Mouse (Mus musculus) layer of hippocampus, postnatal 14 days (tissue): Measurements from ENCODE around the gene Stk19. TPM values are rescaled to one million over a fixed set of nuclear protein-coding genes. Genes with fewer than 3 reads are reported as not detected.
"Not testable (repeated sequence)": the region's sequence is repeated elsewhere in the genome, so short reads cannot be mapped to it uniquely, and the experiment has no call there.

Source experiments
- DNase-seq, 2 experiments: peaks; one replicate each; pipeline ENCODE4 v3.0.0; 2021 to 2022; ENCODE audit warnings: low spot score in 2 of 2, mixed read lengths in 1 of 2
- total RNA-seq, 2 experiments: library from RNA; stranded (reverse); gene quantifications; 2 replicates each; pipeline ENCODE4 v1.2.3; 2021

Stk19 gene
- total RNA-seq, 2 experiments from 2014 or later, result 59.6 to 62.9 TPM

DNA sequence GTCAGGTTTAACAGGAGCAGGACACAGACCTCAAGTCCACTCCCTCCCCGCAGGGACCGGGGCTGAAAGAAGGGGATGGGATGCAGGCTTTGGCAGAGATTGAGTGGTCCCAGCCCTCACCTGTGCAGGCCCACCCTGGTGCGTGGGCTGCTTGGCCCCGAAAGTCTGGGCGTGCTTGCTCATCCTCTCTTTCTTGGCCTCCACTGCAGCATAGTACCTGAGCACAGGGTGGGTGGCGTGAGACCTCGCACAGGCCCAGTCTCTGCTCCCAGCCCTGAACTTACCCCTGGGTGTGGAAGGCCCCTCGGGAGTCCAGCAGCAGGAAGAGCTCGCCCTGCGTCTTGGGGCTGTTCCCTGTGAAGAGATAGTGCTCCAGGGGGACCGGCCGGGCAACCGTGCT lies 8.1 kb upstream of the Stk19 start:
- DNase-seq, result no peak

DNA sequence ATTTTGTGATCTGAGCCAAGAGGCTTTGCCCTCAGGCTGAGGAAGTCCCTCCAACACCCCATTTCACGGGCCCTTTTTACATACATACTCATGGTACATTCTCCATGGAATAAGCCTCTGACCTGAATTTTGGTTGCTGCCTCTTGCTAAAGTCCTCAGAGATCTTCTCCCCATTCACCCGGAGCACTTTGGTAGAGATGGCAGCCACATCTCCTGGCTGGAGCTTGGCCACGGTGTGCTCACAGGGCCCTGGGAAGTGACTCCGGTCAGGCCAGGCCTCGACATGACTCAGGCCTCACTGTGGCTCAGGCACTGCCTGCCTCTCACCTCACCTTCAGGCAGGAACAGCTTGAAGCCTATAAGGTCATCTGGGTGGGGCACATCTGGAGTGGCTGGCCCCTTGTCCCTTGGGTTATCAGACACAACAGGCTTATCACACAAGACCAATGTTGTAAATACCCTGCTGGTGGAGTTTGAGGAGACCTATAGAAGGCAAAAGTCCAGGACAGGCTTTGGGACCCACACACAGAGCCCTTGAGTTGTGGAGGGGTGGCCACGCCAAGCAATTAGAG lies 4.1 kb upstream of the Stk19 start:
- no peak for DNase-seq

DNA sequence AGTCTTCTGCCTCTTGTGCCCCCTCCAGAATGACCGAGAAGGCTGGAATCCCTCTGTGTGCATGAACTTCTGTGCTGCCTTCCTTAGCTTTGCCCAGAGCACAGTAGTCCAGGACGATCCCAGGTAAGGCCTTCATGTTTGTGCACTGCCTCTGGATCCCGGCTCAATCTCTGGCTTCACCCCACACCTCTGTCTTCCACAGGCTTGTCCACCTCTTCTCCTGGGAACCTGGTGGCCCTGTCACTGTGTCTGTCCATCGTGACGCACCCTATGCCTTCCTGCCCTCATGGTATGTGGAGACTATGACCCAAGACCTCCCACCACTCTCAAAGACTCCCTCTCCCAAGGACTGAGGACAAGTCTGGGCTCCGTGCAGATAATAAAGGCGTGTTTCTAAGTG lies 2.0 kb upstream of the Stk19 start:
- DNase-seq, result no peak

DNA sequence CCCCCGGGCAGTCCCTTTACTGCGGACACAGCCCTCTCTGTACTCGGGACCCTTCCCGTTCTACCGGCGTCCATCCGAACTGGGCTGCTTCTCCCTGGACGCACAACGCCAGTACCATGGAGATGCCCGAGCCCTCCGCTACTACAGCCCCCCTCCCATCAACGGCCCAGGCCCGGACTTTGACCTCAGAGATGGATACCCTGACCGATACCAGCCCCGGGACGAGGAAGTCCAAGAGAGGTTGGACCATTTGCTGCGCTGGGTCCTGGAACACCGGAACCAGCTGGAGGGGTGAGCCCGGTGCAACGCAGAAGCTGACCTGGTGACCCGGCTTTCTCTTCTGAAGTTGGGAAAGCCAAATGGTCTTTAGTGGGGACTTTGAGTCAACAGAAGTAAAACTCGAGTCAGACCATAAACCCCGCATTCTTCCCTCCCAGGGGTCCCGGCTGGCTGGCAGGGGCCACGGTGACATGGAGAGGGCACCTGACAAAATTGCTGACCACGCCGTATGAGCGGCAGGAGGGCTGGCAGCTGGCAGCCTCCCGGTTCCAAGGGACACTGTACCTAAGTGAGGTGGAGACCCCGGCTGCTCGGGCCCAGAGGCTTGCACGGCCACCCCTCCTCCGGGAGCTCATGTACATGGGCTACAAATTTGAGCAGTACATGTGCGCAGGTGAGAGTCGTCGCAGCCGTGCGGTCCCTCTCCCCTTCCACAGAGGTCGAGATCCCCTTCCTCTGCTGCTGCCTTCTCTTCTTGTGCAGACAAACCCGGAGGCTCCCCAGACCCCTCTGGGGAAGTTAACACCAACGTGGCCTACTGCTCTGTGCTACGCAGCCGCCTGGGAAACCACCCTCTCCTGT lies 949 bp upstream of the Stk19 start:
- no peak for DNase-seq

DNA sequence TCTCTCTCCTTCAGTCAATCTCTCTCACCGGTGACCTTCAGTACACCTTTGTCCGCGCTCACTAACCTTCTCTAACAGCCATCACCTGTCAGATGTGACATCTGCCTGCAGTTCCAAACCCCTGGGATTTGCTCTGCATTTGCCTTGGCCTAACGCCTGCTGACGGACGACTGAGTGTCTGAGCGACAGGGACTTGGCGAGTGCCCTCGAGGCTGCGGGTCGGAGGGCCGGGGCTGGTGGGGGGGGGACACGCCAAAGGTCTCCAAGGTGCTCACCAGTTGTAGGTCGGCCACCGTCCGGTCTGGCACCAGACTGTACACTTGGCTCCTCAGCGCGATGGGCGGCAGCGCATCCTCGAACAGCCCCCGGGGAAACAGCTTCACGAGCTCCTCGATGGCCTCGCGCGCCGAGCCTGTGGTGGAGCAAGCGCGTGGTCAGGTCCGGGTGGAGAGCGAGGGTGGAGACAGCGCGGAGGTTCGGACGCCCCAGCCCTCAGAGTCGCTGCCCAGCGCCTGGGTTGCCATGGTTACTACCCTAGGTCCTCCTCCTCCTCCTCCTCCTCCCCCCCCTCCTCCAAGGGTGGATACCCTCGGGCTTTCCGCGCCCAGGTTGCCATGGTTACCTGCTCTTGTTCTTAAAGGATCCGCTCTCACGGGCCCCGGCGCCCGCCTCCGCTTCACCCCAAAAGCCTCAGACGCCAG lies 440 bp downstream of the Stk19 start:
- DNase-seq, result peak in 1 of 2 experiments; percentile 24

DNA sequence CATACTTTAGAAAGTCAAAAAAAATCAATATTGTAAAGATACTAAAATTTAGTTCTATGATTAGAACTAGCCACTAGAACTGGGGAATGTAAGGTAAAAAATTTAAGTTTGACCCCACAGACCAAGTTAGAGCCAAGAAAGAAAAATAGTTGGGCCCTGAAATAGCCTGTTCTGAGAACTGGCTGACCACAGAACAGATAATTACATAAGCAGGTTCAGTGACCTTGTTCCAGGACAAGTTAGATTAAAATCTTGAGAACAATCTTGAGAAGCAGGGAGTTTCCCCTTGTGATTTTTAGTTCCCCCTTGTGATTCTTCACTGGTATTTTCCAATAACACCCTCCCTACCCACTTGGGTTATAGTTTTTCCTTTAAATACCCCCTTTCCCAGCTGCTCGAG lies 6.0 kb downstream of the Stk19 start:
- DNase-seq, result not testable (repeated sequence)

DNA sequence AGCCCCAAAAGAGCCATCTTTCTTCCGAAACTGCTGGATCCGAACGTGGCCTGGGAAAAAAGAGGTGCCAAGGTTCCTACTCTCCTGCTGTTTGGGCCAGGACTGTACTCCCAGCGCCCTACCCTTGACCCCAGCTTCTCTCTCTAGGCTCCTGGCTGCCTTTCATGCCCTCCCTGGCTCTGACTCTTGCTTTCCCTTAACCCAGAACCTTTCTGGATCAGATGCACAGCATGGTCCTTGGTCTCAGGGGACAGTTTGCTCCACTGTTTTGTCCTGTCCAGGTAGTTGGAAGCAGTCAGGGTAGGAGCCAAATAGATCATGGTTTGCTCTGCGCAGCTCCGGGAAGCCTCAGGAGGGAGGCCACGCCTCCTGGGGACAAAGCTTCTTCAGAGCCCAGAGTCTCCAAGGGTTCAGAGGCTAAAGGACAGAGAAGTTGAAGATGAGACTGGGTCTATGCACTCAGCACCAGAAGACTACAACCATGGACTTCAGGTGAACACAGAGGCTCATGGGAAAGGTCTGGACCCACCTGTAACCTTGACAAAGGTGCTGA lies 21.9 kb downstream of the Stk19 start:
- DNase-seq, result no peak

DNA sequence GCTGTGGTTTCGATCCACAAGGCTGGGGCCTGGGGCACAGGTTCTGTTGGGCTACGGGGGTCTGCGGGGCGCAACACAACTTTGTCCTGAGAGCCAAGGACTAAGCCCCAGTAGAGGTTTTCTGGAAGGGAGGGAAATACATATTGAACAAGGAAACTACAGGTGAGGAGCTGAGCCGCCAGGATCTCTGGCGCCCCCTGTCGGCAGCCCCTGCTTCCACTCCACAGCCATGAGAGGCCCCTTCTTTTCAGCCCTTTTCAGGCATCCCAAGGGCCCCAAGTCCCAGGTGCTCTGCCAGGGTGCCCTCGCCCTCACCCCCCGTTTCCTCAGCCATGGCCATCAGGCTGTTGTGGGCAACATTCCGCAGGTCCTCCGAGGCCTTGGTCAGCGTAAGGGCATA lies 23.0 kb downstream of the Stk19 start:
- DNase-seq, result not testable (repeated sequence)

DNA sequence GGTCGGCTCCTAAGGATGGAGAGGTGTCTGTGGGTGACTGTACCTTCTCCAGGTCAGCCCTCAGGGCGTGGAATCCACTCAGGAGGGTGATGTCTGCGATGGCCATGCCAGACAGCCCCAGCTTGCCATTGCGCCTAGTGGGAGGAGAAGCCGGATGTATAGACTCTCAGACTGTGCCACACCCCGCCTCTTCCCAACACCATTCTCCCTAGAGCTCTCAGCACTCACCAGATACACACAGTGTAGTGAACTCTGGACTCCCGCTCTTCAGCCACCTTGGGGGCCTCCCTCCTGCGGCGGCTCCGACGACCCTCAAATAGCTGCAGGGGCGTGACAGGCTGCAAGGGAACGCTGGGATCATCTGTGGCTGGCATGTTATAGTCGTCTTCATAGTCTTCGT lies 25.5 kb downstream of the Stk19 start:
- DNase-seq, result no peak

DNA sequence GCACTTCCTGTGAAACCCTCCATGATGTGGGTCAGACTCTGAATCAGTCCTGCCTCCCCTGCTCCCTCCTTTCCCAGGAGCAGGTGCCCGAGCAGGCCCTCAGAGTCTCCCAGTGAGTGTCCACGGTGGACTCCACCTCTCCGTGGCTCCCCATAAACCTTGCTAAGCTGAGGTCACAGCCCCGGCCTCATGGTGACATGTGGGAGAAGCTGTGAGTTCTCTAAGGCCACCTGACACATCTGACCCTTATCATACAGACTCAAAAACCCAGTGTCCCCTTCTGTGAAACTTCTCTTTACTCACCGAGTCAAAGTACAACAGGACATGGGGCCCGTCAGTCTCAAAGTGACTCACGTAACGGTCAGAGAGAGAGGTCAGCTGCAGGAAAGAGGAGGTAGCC lies 25.9 kb downstream of the Stk19 start:
- not testable (repeated sequence) for DNase-seq

DNA sequence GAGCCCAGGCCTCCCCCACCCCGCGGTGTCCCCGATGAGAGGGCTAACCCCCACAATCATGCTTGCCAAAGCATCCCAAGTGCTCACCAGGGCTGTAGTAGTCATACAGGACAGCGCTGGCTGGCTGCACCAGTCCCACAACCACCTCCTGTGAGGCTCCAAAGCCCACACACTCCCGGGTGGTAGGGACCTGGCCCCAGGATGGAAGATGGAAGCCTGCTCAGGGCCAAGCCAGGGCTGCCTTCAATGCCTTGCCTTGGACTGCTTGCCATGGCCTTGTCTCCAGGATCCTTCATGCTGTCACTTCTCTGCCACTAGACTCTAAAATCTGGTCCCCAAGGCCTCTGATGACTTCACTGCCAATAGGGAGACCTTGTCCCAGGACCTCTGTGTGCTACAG lies 26.3 kb downstream of the Stk19 start:
- not testable (repeated sequence) for DNase-seq

DNA sequence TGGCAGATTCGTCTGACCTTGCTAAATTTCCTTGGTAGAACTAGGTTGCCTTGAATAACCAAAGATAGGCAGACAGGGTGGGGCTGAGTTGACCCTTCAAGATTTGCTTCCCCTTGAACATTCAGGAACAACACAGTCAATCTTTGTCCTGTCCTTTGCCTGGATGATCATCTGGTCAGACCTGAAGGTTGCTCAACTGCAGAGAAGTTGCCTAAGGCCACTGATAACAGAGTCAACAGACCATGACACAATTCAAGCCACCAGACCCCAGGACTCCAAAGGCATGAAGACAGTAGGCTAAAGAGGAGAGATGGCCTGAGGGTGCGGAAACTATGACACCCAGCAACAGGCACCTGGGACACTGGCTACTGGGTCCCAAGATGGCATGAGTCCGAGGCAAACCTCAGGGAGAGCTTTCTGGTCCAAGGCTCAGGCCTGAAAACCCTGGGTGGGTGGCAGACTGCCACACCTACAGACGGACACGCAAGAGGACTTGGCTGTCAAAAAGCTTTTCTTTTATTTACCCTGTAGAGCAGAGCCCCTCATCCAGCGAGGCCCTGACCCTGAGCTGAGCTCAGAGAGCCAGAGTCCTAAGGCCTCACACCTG lies 28.0 kb downstream of the Stk19 start:
- no peak for DNase-seq

DNA sequence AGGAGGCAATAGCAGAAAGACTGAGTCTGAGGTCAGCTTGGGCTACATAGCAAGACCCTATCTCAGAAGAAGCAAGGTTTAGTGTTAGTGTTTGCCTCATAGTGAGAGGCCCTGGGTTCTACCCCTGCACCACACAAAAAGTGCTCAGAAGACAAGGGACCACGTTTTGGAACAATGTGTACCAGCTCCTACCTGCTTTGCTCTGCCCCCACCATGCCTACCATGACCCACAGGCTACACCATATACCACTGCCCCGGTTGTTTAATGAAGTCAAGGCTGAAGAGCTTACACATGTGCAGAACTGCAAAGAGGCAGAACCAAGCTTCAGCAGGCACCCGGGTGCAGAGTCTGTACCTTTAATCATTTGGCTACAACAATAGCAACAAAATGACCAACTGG lies 29.6 kb downstream of the Stk19 start:
- no peak for DNase-seq

DNA sequence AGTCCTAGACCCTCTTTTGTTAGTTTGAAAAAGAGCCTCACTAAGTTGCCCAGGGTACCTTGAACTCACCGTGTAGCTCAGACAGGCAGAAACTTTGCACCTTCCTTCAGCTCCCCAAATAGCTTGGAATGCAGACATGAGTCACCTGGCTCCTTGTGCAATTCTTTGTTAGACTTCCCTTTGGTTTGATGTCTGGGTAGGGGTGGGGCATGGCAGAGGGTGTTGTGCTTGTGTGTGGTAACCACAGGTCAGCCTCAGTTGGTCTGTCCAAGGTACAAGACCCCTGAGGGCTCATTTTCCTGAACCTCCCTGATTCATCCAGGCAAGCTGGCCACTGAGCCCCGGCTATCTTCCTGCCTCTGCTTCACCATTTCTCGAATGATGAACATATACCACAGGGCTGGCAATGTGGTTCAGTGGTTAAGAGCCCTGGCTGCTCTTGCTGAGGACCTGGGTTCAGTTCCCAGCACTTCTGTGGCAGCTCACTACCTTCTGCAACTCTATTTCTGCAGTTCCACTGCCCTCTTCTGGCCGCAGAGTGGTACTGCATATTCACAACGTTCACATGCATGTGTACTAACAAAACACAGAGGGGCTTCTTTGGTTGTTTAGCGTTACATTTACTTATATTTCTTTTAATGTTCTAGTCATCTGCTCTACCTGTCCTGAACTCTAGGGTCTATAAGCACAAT lies 31.7 kb downstream of the Stk19 start:
- DNase-seq, result no peak

DNA sequence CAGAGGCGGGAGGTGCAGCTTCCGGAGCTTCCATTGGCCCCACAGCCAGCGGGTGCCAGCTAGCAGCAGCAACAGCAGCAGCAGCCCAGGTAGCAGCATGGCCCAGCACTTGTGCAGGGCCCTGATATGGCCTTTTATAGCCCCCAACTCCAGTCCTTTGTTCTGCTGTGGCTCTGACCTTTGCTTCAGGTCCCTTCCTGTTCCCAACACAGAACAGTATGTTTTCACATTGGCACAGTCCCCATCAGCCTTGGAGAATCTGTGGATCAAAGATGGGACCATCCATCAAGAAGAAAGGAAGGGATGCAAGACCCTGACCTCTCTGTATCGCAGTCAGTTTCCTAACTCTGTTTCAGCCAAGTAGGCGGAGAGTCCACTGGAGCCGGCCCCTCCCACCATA lies 32.4 kb downstream of the Stk19 start, which contains the start of gene Cyp21a1:
Gene Cyp21a1 (minus strand): TSS at position 261 of the 400 bp plus-strand sequence.
- DNase-seq, result not testable (repeated sequence)

DNA sequence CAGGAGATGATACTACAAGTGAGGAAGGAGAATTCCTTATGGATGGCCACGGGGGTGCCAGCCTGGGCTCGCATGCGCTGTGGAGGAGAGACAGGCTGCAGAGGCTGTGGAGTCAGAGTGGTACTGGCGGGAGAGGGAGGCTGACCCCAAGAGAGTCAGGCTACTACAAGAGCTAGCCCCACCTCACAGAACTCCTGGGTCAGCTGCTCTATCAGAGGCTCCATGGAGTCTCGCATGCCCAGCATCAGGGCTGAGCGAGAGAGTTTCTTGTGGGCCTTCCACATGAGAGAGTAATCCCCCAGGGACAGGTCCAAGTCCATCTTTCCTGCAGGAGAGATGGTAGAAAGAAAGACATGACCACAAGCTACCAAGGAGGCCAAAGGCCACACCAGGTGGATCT lies 33.4 kb downstream of the Stk19 start:
- not testable (repeated sequence) for DNase-seq

DNA sequence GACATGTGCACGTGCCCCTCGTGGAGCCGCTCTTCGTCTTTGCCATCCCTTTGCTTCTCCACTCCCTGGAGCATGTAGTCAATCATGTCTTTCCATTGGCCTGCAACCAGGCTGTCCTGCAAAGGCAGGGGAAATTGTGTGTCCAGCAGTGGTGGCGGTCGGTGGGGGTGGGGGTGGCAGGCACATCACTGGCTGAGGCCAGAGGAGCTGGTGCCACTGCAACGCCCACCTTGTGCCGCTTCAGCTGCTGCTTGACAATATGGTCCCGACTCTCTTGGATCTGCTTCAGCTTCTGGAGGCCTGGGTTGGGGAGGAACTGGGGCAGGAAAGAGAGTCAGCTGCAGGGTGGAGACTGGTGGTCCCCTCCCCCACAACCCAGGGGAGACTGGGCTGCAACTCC lies 34.0 kb downstream of the Stk19 start:
- DNase-seq, result not testable (repeated sequence)

DNA sequence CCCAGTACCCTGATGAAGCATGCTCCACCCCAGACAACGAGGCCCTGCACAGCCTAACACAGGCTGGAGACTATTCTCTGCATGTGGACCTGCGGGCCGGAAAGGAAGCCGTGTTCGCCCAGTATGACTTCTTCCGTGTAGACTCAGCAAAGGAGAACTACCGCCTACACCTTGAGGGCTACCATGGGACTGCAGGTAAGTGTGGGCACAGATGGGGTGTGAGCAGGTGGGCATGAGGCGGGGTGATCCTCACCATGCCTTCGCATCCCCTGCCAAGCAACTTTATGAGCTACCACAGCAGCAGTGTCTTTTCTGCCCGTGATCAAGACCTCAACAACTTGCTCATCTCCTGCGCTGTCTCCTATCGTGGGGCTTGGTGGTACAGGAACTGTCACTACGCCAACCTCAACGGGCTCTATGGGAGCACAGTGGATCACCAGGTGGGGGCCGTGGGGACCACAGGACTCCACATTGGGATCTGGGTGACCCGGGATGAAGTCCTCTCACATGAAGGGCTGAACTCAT lies 35.9 kb downstream of the Stk19 start:
- not testable (repeated sequence) for DNase-seq

DNA sequence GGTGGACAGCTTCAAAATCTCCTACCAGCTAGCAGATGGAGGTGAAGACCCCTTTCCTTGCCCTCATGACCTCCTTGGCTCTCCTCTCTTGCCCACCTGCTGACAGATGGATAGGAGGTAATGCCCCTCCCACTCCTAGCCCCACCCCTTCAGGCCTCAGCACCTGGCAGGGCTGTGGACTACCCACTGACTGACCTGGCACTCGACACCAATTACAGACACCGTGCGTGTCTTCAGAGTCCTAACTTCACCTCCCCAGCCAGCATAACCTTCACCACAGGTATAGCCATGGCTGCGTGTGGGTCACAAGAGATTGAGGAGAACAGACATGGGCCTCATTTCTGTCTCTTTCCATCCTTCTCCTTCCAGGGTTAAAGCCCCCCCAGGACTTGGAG lies 37.2 kb downstream of the Stk19 start:
- DNase-seq, result no peak

DNA sequence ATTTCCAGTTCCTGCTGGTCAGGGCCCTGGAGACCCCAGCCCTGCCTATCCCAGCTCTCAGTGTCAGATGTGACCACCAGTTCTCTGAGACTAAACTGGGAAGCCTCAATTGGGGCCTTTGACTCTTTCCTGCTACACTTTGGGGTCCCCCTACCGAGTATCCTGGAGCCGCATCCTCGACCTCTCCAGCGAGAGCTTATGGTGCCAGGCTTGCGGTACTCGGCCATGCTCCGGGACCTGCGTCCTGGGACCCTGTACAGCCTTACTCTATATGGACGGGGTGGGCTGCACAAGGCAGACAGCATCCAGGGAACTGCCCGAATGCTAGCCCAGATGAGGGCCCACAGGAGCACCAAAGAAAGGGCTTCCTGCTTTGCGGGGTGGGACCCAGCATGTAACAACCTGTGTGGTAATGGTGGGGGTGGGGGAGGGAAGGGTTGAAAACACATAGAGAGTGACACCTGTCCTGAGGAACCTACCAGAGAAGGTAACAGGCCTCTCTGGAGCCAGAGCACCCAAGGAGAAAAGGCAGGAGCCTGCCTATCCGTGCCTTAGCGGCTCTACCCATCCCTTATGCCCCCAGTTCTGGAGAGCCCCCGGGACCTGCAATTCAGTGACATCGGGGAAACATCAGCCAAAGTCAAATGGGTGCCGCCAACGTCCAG lies 37.7 kb downstream of the Stk19 start:
- DNase-seq, result no peak
